Mouse (Mus musculus) myocyte (in vitro differentiated cells): ENCODE measurements at regions not wholly inside any gene's neighbourhood (a gene's known extent, or its start where the extent isn't known, plus 50 kb on each side); places are given as distances from the start of the nearest gene placed in this dataset.

ENCODE experiments used
- H3K27me3 ChIP-seq: one replicate; pipeline ENCODE4 v1.6.1; 2011; ENCODE audit not compliant: control insufficient read depth, insufficient read depth, insufficient read length
- H3K36me3 ChIP-seq: one replicate; pipeline ENCODE4 v1.6.1; 2011; ENCODE audit not compliant: control insufficient read depth, insufficient read depth
- H3K4me2 ChIP-seq: one replicate; pipeline ENCODE4 v1.6.1; 2011; ENCODE audit warnings: low read depth, control low read depth
- H3K4me3 ChIP-seq: one replicate; pipeline ENCODE4 v1.5.1; 2011; ENCODE audit warnings: mild to moderate bottlenecking, control low read depth, moderate library complexity
- H3K79me2 ChIP-seq: one replicate; pipeline ENCODE4 v1.6.1; 2011; ENCODE audit not compliant: control insufficient read depth, insufficient read depth
- H3ac ChIP-seq: one replicate; pipeline ENCODE4 v1.6.1; 2011; ENCODE audit not compliant: control insufficient read depth, insufficient read length
- CEBPB ChIP-seq: IDR thresholded peaks from 2 replicates; pipeline ENCODE4 v1.6.1; 2011; ENCODE audit warnings: mild to moderate bottlenecking, moderate library complexity; ENCODE audit not compliant: poor library complexity, insufficient read depth, severe bottlenecking
- E2F4 ChIP-seq: IDR thresholded peaks from one replicate; pipeline ENCODE4 v1.6.1; 2011; ENCODE audit warnings: mild to moderate bottlenecking, control low read depth, moderate library complexity; ENCODE audit not compliant: insufficient read depth
- MAX ChIP-seq: IDR thresholded peaks from one replicate; pipeline ENCODE4 v1.6.1; 2011; ENCODE audit warnings: low read depth, mild to moderate bottlenecking, control low read depth
- MYOD1 ChIP-seq, 3 experiments: IDR thresholded peaks; one replicate each; pipeline ENCODE4 v1.6.1; 2011; ENCODE audit warnings: control low read depth in 2 of 3, low read depth in 2 of 3, mild to moderate bottlenecking in 2 of 3, moderate library complexity in 1 of 3; ENCODE audit not compliant: insufficient read length in 2 of 3, control insufficient read depth in 1 of 3
- MYOG ChIP-seq, 3 experiments: IDR thresholded peaks; one replicate each; pipeline ENCODE4 v1.6.1; 2011; ENCODE audit warnings: control low read depth in 2 of 3, low read depth in 2 of 3, mild to moderate bottlenecking in 2 of 3; ENCODE audit not compliant: insufficient read length in 2 of 3, control insufficient read depth in 1 of 3, insufficient read depth in 1 of 3
- POLR2A ChIP-seq: IDR thresholded peaks from one replicate; pipeline ENCODE4 v1.6.1; 2011; ENCODE audit warnings: low read depth, mild to moderate bottlenecking, control low read depth, moderate library complexity; ENCODE audit not compliant: insufficient read length
- POLR2AphosphoS2 ChIP-seq: IDR thresholded peaks from one replicate; pipeline ENCODE4 v1.6.1; 2011; ENCODE audit warnings: low read depth, control low read depth; ENCODE audit not compliant: insufficient read length
- REST ChIP-seq: IDR thresholded peaks from one replicate; pipeline ENCODE4 v1.6.1; 2011; ENCODE audit warnings: mild to moderate bottlenecking, control low read depth, moderate library complexity; ENCODE audit not compliant: insufficient read depth, insufficient read length
- SRF ChIP-seq: IDR thresholded peaks from one replicate; pipeline ENCODE4 v1.6.1; 2011; ENCODE audit warnings: low read depth; ENCODE audit not compliant: control insufficient read depth, insufficient read length
- TCF12 ChIP-seq: IDR thresholded peaks from one replicate; pipeline ENCODE4 v1.6.1; 2011; ENCODE audit warnings: mild to moderate bottlenecking, control low read depth; ENCODE audit not compliant: poor library complexity, insufficient read depth, severe bottlenecking
- TCF3 ChIP-seq: IDR thresholded peaks from one replicate; pipeline ENCODE4 v1.6.1; 2011; ENCODE audit warnings: low read depth, control low read depth; ENCODE audit not compliant: insufficient read length
- USF1 ChIP-seq: IDR thresholded peaks from one replicate; pipeline ENCODE4 v1.6.1; 2011; ENCODE audit warnings: low read depth, mild to moderate bottlenecking, control low read depth, moderate library complexity

DNA sequence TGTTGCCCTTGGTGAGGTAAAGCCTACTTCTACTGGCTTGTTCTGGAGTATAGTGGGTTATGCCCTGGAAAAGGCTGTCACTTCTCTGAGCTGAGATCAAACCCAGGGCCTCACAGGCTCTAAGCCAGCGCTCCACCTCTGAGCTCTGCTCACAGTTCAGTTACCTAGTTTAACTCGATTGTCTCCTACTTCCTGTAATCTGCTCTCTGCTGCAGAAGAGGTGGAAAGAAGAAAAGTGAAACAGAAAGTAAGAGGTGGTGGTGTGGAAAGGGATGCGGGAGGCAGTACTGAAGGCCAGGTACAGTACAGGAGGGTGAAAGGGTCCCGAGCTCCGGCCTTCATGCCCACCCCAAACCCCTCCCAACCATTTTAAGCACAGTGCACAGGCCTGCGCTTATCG lies 455.7 kb downstream of the Zfp704 start:
- Histone ChIP-seq H3K36me3 (no peaks in the 10 kb centered on the region), H3K27me3 (no peaks in the 10 kb centered on the region), H3K79me2 (no peaks in the 10 kb centered on the region), H3K4me2 (peak overlapping the region; percentile 63), H3K4me3 (no peak overlapping the region), H3ac (no peak overlapping the region)
- TF ChIP-seq USF1: no peak
- no peak for TF ChIP-seq MYOD1 (IDR thresholded peaks at IDR 0.05; ENCODE audit: control insufficient read depth in 1 of 3, insufficient read length in 2 of 3, low read depth in 2 of 3)
- no peak for TF ChIP-seq E2F4
- no peak for TF ChIP-seq SRF
- TF ChIP-seq TCF3: no peak
- no peak for TF ChIP-seq CEBPB
- TF ChIP-seq TCF12: no peak
- TF ChIP-seq POLR2A: no peak
- TF ChIP-seq REST: no peak
- no peak for TF ChIP-seq MYOG (IDR thresholded peaks at IDR 0.05; ENCODE audit: control insufficient read depth in 1 of 3, insufficient read depth in 1 of 3, insufficient read length in 2 of 3, low read depth in 2 of 3)

- Histone ChIP-seq H3K79me2 (no peaks in the 10 kb centered on the region), H3ac (no peak overlapping the region), H3K4me3 (no peak overlapping the region), H3K36me3 (no peaks in the 10 kb centered on the region), H3K4me2 (peak overlapping the region; percentile 63), H3K27me3 (no peaks in the 10 kb centered on the region)
- TF ChIP-seq CEBPB (no peak), MYOD1 (IDR thresholded peaks at IDR 0.05; ENCODE audit: control insufficient read depth in 1 of 3, insufficient read length in 2 of 3, low read depth in 2 of 3) (no peak), SRF (no peak), MAX (no peak), TCF12 (no peak), MYOG (IDR thresholded peaks at IDR 0.05; ENCODE audit: control insufficient read depth in 1 of 3, insufficient read depth in 1 of 3, insufficient read length in 2 of 3, low read depth in 2 of 3) (no peak), REST (no peak), USF1 (no peak), POLR2AphosphoS2 (no peak), E2F4 (no peak), TCF3 (no peak), POLR2A (no peak)
Observed at GRCm38 (mm10) chr3:9153690-9154089, 456.2 kb downstream of the Zfp704 start.

DNA sequence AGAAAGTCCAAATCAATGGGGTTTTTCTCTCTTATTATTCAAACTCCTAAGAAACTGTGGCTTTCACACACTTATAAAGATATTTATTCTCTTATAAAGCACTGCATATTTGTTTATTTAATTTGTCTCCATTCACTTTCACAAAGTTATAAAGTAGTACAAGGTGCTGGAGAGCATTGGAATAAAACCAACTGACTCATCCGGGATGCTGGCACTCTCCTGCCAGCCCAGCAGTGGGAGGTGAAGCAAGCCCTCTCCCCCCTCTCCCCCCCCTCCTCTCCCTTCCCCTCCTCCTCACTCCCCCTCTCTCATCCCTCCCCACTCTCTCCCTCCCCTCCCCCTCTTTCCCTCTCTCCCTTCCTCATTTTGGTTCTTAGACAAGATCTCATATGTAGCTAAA lies 457.6 kb downstream of the Zfp704 start:
- Histone ChIP-seq H3K27me3 (no peaks in the 10 kb centered on the region), H3K4me2 (no peak overlapping the region), H3K4me3 (no peak overlapping the region), H3ac (no peak overlapping the region), H3K79me2 (no peaks in the 10 kb centered on the region), H3K36me3 (no peaks in the 10 kb centered on the region)
- TF ChIP-seq CEBPB (no peak), TCF3 (no peak), POLR2A (no peak), TCF12 (no peak), MAX (no peak), MYOG (IDR thresholded peaks at IDR 0.05; ENCODE audit: control insufficient read depth in 1 of 3, insufficient read depth in 1 of 3, insufficient read length in 2 of 3, low read depth in 2 of 3) (no peak), POLR2AphosphoS2 (no peak), MYOD1 (IDR thresholded peaks at IDR 0.05; ENCODE audit: control insufficient read depth in 1 of 3, insufficient read length in 2 of 3, low read depth in 2 of 3) (no peak), SRF (no peak), E2F4 (no peak), REST (no peak), USF1 (no peak)

- H3K4me3 ChIP-seq: no peak overlapping the region
- H3K79me2 ChIP-seq: no peaks in the 10 kb centered on the region
- H3K4me2 ChIP-seq: no peak overlapping the region
- H3ac ChIP-seq: no peak overlapping the region
- TF ChIP-seq TCF12: no peak
- no peak for TF ChIP-seq POLR2A
- no peak for TF ChIP-seq USF1
- no peak for TF ChIP-seq MYOG (IDR thresholded peaks at IDR 0.05; ENCODE audit: control insufficient read depth in 1 of 3, insufficient read depth in 1 of 3, insufficient read length in 2 of 3, low read depth in 2 of 3)
- TF ChIP-seq MYOD1 (IDR thresholded peaks at IDR 0.05; ENCODE audit: control insufficient read depth in 1 of 3, insufficient read length in 2 of 3, low read depth in 2 of 3): no peak
- no peak for TF ChIP-seq SRF
- TF ChIP-seq REST: no peak
- TF ChIP-seq E2F4: no peak
- no peak for TF ChIP-seq CEBPB
- TF ChIP-seq POLR2AphosphoS2: no peak
- TF ChIP-seq MAX: no peak
- TF ChIP-seq TCF3: no peak
- H3K36me3 ChIP-seq: no peaks in the 10 kb centered on the region
- no peaks in the 10 kb centered on the region for H3K27me3 ChIP-seq
Observed at GRCm38 (mm10) chr3:9151590-9151989, 458.3 kb downstream of the Zfp704 start.
